Mouse (Mus musculus) cortical plate, adult 2 months (tissue): Measurements from ENCODE around the gene Iyd. TPM values are rescaled to one million over a fixed set of nuclear protein-coding genes. Genes with fewer than 3 reads are reported as not detected.
"Not testable (repeated sequence)": the region's sequence is repeated elsewhere in the genome, so short reads cannot be mapped to it uniquely, and the experiment has no call there.

Experiments
- H3K27ac ChIP-seq: fragments of 200-500 bp; 2 replicates; pipeline ENCODE4 v1.5.1; 2012; ENCODE audit warnings: low read length, control low read depth, inconsistent platforms; ENCODE audit not compliant: insufficient read depth
- H3K4me1 ChIP-seq: fragments of 200-500 bp; 2 replicates; pipeline ENCODE4 v1.6.1; 2011; ENCODE audit warnings: low read length; ENCODE audit not compliant: control insufficient read depth, insufficient read depth
- H3K4me3 ChIP-seq: fragments of 200-500 bp; 2 replicates; pipeline ENCODE4 v1.5.1; 2011; ENCODE audit warnings: mild to moderate bottlenecking, low read length, control low read depth; ENCODE audit not compliant: insufficient read depth
- CTCF ChIP-seq: fragments of 200-500 bp; IDR thresholded peaks from 2 replicates; pipeline ENCODE4 v1.5.1; 2011; ENCODE audit warnings: mild to moderate bottlenecking, control low read depth, low read length; ENCODE audit not compliant: insufficient read depth; ENCODE audit errors: extremely low read depth
- POLR2A ChIP-seq: fragments of 200-500 bp; IDR thresholded peaks from 2 replicates; pipeline ENCODE4 v1.6.1; 2011; ENCODE audit warnings: mild to moderate bottlenecking, low read length, control low read depth; ENCODE audit not compliant: insufficient read depth; ENCODE audit errors: extremely low read depth
- polyA plus RNA-seq: library from polyadenylated mRNA; depleted of rRNA; stranded (reverse); fragments of >200 nt; gene quantifications from 2 replicates; pipeline ENCODE4 v1.2.3, GENCODE M21; 2012; rRNA removed

The Iyd gene
- polyA plus RNA-seq = 0.17 and 0.55 TPM in 2 replicates

GRCm38 (mm10) chr10:3540003-3540827 lies at the start of gene Iyd:
Iyd (plus strand) TSS chr10:3540240.
- Histone ChIP-seq H3K4me1 (no peaks in the 10 kb centered on the region), H3K4me3 (no peak within 1 kb of the TSS), H3K27ac (no peak within 1 kb of the TSS)
- TF ChIP-seq CTCF = no peak
- no peak for TF ChIP-seq POLR2A

GRCm38 (mm10) chr10:3496791-3497190 lies 43.2 kb upstream of the Iyd start:
- no peak for TF ChIP-seq POLR2A
- no peak for TF ChIP-seq CTCF
- H3K4me1 ChIP-seq = no peaks in the 10 kb centered on the region
- H3K4me3 ChIP-seq = no peak overlapping the region
- no peak overlapping the region for H3K27ac ChIP-seq

GRCm38 (mm10) chr10:3500846-3501245 lies 39.2 kb upstream of the Iyd start:
- H3K27ac ChIP-seq, H3K4me1 ChIP-seq, H3K4me3 ChIP-seq: not testable (repeated sequence)

- H3K4me1 ChIP-seq = no peaks in the 10 kb centered on the region
- H3K4me3 ChIP-seq = no peak overlapping the region
- no peak overlapping the region for H3K27ac ChIP-seq
- TF ChIP-seq POLR2A = no peak
Measured at GRCm38 (mm10) chr10:3507484-3508221, 32.4 kb upstream of the Iyd start.

GRCm38 (mm10) chr10:3508222-3508588 lies 31.8 kb upstream of the Iyd start:
- no peaks in the 10 kb centered on the region for H3K4me1 ChIP-seq
- no peak overlapping the region for H3K27ac ChIP-seq
- H3K4me3 ChIP-seq = no peak overlapping the region
- TF ChIP-seq CTCF (no peak), POLR2A (no peak)

- Histone ChIP-seq H3K4me1 (no peaks in the 10 kb centered on the region), H3K27ac (no peak overlapping the region), H3K4me3 (no peak overlapping the region)
- TF ChIP-seq CTCF (no peak), POLR2A (no peak)
Measured at GRCm38 (mm10) chr10:3508746-3509145, 31.3 kb upstream of the Iyd start.

- Histone ChIP-seq H3K4me1 (no peaks in the 10 kb centered on the region; the same call in 1 of the 2 replicates), H3K27ac (no peak overlapping the region), H3K4me3 (no peak overlapping the region)
- TF ChIP-seq POLR2A (no peak), CTCF (no peak)
Measured at GRCm38 (mm10) chr10:3509663-3510277, 30.3 kb upstream of the Iyd start.

GRCm38 (mm10) chr10:3510486-3510885 lies 29.6 kb upstream of the Iyd start:
- H3K27ac ChIP-seq = no peak overlapping the region
- H3K4me3 ChIP-seq = no peak overlapping the region
- TF ChIP-seq CTCF (no peak), POLR2A (no peak)
- H3K4me1 ChIP-seq = no peaks in the 10 kb centered on the region; the same call in 1 of the 2 replicates

GRCm38 (mm10) chr10:3511401-3511800 lies 28.6 kb upstream of the Iyd start:
- no peak overlapping the region for H3K4me3 ChIP-seq
- no peak overlapping the region for H3K27ac ChIP-seq
- no peak for TF ChIP-seq POLR2A
- no peak for TF ChIP-seq CTCF
- H3K4me1 ChIP-seq = no peaks in the 10 kb centered on the region; the same call in 1 of the 2 replicates
